Mouse (Mus musculus): ENCODE results near the gene Tbck. TPM values are rescaled to one million over a fixed set of nuclear protein-coding genes. Genes with fewer than 3 reads are reported as not detected.
A peak's percentile ranks its signal among the peaks of the same experiment; 100 is the strongest.

Tbck gene
- polyA plus RNA-seq, 1 experiment from 2014 or later: 12.7 TPM

GRCm38 (mm10) chr3:132876011-132876708 is 192.2 kb downstream of the Tbck start:
- H3K27me3 ChIP-seq (replicated peaks): no peaks in the 10 kb centered on the region
- H3K4me2 ChIP-seq: no peak overlapping the region
- ATAC-seq (ENCODE audit: extremely low read depth, insufficient number of reproducible peaks, low FRiP score, low TSS enrichment): no peak
- no peak overlapping the region for H3K27ac ChIP-seq (replicated peaks)
- H3K9me3 ChIP-seq: no peaks in the 10 kb centered on the region
- no peak overlapping the region for H3K4me3 ChIP-seq
- H3K4me1 ChIP-seq: peaks cover 29% of the 10 kb centered on the region
- no peaks in the 10 kb centered on the region for H3K36me3 ChIP-seq
- H3K9ac ChIP-seq: no peak overlapping the region
- 55% methylated on average over 14 of the region's 14 CpGs for WGBS

- Histone ChIP-seq H3K9me3 (no peaks in the 10 kb centered on the region), H3K4me1 (peaks cover 22% of the 10 kb centered on the region), H3K27ac (replicated peaks) (0 out of 2 replicates have a peak overlapping the region, but pooled peaks have one; percentile 20), H3K9ac (no peak overlapping the region), H3K4me3 (no peak overlapping the region), H3K27me3 (replicated peaks) (no peaks in the 10 kb centered on the region), H3K36me3 (no peaks in the 10 kb centered on the region), H3K4me2 (no peak overlapping the region)
- WGBS: 54% methylated on average over 10 of the region's 10 CpGs
- no peak for ATAC-seq (ENCODE audit: extremely low read depth, insufficient number of reproducible peaks, low FRiP score, low TSS enrichment)
These were observed 193.2 kb downstream of the Tbck start for GRCm38 (mm10) chr3:132876933-132877676.

GRCm38 (mm10) chr3:132880361-132880760 is 196.4 kb downstream of the Tbck start:
- ATAC-seq (ENCODE audit: extremely low read depth, insufficient number of reproducible peaks, low FRiP score, low TSS enrichment): no peak
- no peaks in the 10 kb centered on the region for H3K36me3 ChIP-seq
- no peak overlapping the region for H3K4me3 ChIP-seq
- H3K9ac ChIP-seq: no peak overlapping the region
- H3K27ac ChIP-seq (replicated peaks): no peak overlapping the region
- H3K4me1 ChIP-seq: peaks cover 27% of the 10 kb centered on the region
- no peak overlapping the region for H3K4me2 ChIP-seq
- H3K9me3 ChIP-seq: no peaks in the 10 kb centered on the region
- H3K27me3 ChIP-seq (replicated peaks): no peaks in the 10 kb centered on the region
- WGBS: 81% methylated on average over 3 of the region's 3 CpGs

- WGBS: 65% methylated on average over 9 of the region's 9 CpGs
These were observed 196.9 kb downstream of the Tbck start for GRCm38 (mm10) chr3:132880826-132881225.

GRCm38 (mm10) chr3:132883256-132883655 is 199.3 kb downstream of the Tbck start:
- Histone ChIP-seq H3K27ac (replicated peaks) (no peak overlapping the region), H3K36me3 (no peaks in the 10 kb centered on the region), H3K4me3 (no peak overlapping the region), H3K4me2 (no peak overlapping the region), H3K9ac (no peak overlapping the region), H3K27me3 (replicated peaks) (no peaks in the 10 kb centered on the region), H3K9me3 (no peaks in the 10 kb centered on the region), H3K4me1 (peaks cover 17% of the 10 kb centered on the region)
- ATAC-seq (ENCODE audit: extremely low read depth, insufficient number of reproducible peaks, low FRiP score, low TSS enrichment): no peak
- 77% methylated on average over 9 of the region's 9 CpGs for WGBS

More at GRCm38 (mm10) chr3:132880826-132881225, 196.9 kb downstream of the Tbck start:
- H3K9ac ChIP-seq: no peak overlapping the region
- peaks cover 27% of the 10 kb centered on the region for H3K4me1 ChIP-seq
- H3K4me2 ChIP-seq: no peak overlapping the region
- no peak overlapping the region for H3K4me3 ChIP-seq
- H3K9me3 ChIP-seq: no peaks in the 10 kb centered on the region
- no peaks in the 10 kb centered on the region for H3K27me3 ChIP-seq (replicated peaks)
- no peak for ATAC-seq (ENCODE audit: extremely low read depth, insufficient number of reproducible peaks, low FRiP score, low TSS enrichment)
- H3K27ac ChIP-seq (replicated peaks): no peak overlapping the region
- H3K36me3 ChIP-seq: no peaks in the 10 kb centered on the region

- no peak overlapping the region for H3K4me2 ChIP-seq
- H3K4me1 ChIP-seq: peaks cover 17% of the 10 kb centered on the region
- ATAC-seq (ENCODE audit: extremely low read depth, insufficient number of reproducible peaks, low FRiP score, low TSS enrichment): no peak
- no peak overlapping the region for H3K4me3 ChIP-seq
- WGBS: 73% methylated on average over 10 of the region's 10 CpGs
- H3K27ac ChIP-seq (replicated peaks): no peak overlapping the region
- H3K36me3 ChIP-seq: no peaks in the 10 kb centered on the region
- H3K9me3 ChIP-seq: no peaks in the 10 kb centered on the region
- H3K27me3 ChIP-seq (replicated peaks): no peaks in the 10 kb centered on the region
- no peak overlapping the region for H3K9ac ChIP-seq
These were observed 200.5 kb downstream of the Tbck start for GRCm38 (mm10) chr3:132884459-132884858.

GRCm38 (mm10) chr3:132886419-132887050 is 202.6 kb downstream of the Tbck start:
- no peak overlapping the region for H3K4me3 ChIP-seq
- peaks cover 17% of the 10 kb centered on the region for H3K4me1 ChIP-seq
- H3K9ac ChIP-seq: no peak overlapping the region
- no peaks in the 10 kb centered on the region for H3K36me3 ChIP-seq
- no peaks in the 10 kb centered on the region for H3K9me3 ChIP-seq
- ATAC-seq (ENCODE audit: extremely low read depth, insufficient number of reproducible peaks, low FRiP score, low TSS enrichment): no peak
- no peak overlapping the region for H3K4me2 ChIP-seq
- H3K27me3 ChIP-seq (replicated peaks): no peaks in the 10 kb centered on the region
- no peak overlapping the region for H3K27ac ChIP-seq (replicated peaks)
- 49% methylated on average over 6 of the region's 6 CpGs for WGBS

GRCm38 (mm10) chr3:132887074-132887848 is 203.3 kb downstream of the Tbck start:
- peaks cover 17% of the 10 kb centered on the region for H3K4me1 ChIP-seq
- no peaks in the 10 kb centered on the region for H3K27me3 ChIP-seq (replicated peaks)
- 80% methylated on average over 16 of the region's 16 CpGs for WGBS
- no peaks in the 10 kb centered on the region for H3K36me3 ChIP-seq
- no peak overlapping the region for H3K27ac ChIP-seq (replicated peaks)
- no peak overlapping the region for H3K4me2 ChIP-seq
- no peak overlapping the region for H3K9ac ChIP-seq
- no peak for ATAC-seq (ENCODE audit: extremely low read depth, insufficient number of reproducible peaks, low FRiP score, low TSS enrichment)
- no peak overlapping the region for H3K4me3 ChIP-seq
- H3K9me3 ChIP-seq: no peaks in the 10 kb centered on the region

Other genes with a start within 250 kb of the Tbck start
- gene Gimd1, start 54.3 kb upstream of the Tbck start, polyA plus RNA-seq (2015; fragmentation: Nextera tagmentation; extraction: Ambion mirVana): 0.88 TPM in 1 of 2 replicates, not detected in the other
- gene Aimp1, start 226 bp downstream of the Tbck start, polyA plus RNA-seq (2015; fragmentation: Nextera tagmentation; extraction: Ambion mirVana): 45.6 and 52.9 TPM in 2 replicates